Mouse (Mus musculus): Measurements from ENCODE around the gene Rnps1.
A peak's percentile ranks its signal among the peaks of the same experiment; 100 is the strongest.
"Not testable (repeated sequence)": the region's sequence is repeated elsewhere in the genome, so short reads cannot be mapped to it uniquely, and the experiment has no call there.

Rnps1 gene

GRCm38 (mm10) chr17:24414230-24414976, at the start of gene Rnps1:
Gene Rnps1, plus strand, starts transcription at chr17:24414565.
- DNase-seq (ENCODE audit: low spot score) = peak; percentile 93

GRCm38 (mm10) chr17:24365863-24366262, 48.5 kb upstream of the Rnps1 start:
- DNase-seq (ENCODE audit: low spot score) = no peak

GRCm38 (mm10) chr17:24375094-24375712, 39.2 kb upstream of the Rnps1 start:
- DNase-seq (ENCODE audit: low spot score) = no peak

- no peak for DNase-seq (ENCODE audit: low spot score)
These were observed 38.5 kb upstream of the Rnps1 start for GRCm38 (mm10) chr17:24375886-24376285.

GRCm38 (mm10) chr17:24378496-24378895, 35.9 kb upstream of the Rnps1 start:
- DNase-seq (ENCODE audit: low spot score) = no peak

- peak; percentile 29 for DNase-seq (ENCODE audit: low spot score)
These were observed 30.6 kb upstream of the Rnps1 start for GRCm38 (mm10) chr17:24383789-24384188.

- DNase-seq (ENCODE audit: low spot score) = no peak
These were observed 25.7 kb upstream of the Rnps1 start for GRCm38 (mm10) chr17:24388711-24389110.

- peak; percentile 54 for DNase-seq (ENCODE audit: low spot score)
These were observed 24.5 kb upstream of the Rnps1 start for GRCm38 (mm10) chr17:24389865-24390264.

- no peak for DNase-seq (ENCODE audit: low spot score)
These were observed 23.2 kb upstream of the Rnps1 start for GRCm38 (mm10) chr17:24391149-24391548.

GRCm38 (mm10) chr17:24393527-24393926, 20.8 kb upstream of the Rnps1 start:
- DNase-seq (ENCODE audit: low spot score) = no peak

- DNase-seq (ENCODE audit: low spot score) = no peak
These were observed 19.9 kb upstream of the Rnps1 start for GRCm38 (mm10) chr17:24394456-24394855.

- no peak for DNase-seq (ENCODE audit: low spot score)
These were observed 12.0 kb upstream of the Rnps1 start for GRCm38 (mm10) chr17:24402371-24402770.

- DNase-seq (ENCODE audit: low spot score) = no peak
These were observed 7.1 kb upstream of the Rnps1 start for GRCm38 (mm10) chr17:24407116-24407803.

GRCm38 (mm10) chr17:24413557-24414211, 681 bp upstream of the Rnps1 start:
- DNase-seq (ENCODE audit: low spot score) = no peak

GRCm38 (mm10) chr17:24415011-24415410, 646 bp downstream of the Rnps1 start:
- DNase-seq (ENCODE audit: low spot score) = no peak

GRCm38 (mm10) chr17:24416051-24416652, 1.8 kb downstream of the Rnps1 start:
- DNase-seq (ENCODE audit: low spot score) = no peak

- DNase-seq (ENCODE audit: low spot score) = no peak
These were observed 8.7 kb downstream of the Rnps1 start for GRCm38 (mm10) chr17:24423114-24423513.

GRCm38 (mm10) chr17:24424489-24424888, 10.1 kb downstream of the Rnps1 start:
- DNase-seq (ENCODE audit: low spot score) = no peak

GRCm38 (mm10) chr17:24425326-24425725, 11.0 kb downstream of the Rnps1 start:
- not testable (repeated sequence) for DNase-seq (ENCODE audit: low spot score)

- no peak for DNase-seq (ENCODE audit: low spot score)
These were observed 11.5 kb downstream of the Rnps1 start for GRCm38 (mm10) chr17:24425905-24426304.

- peak; percentile 97 for DNase-seq (ENCODE audit: low spot score)
These were observed 12.3 kb downstream of the Rnps1 start, which contains the start of gene Eci1 for GRCm38 (mm10) chr17:24426471-24427169. Gene Eci1, plus strand, starts transcription at chr17:24426641.
